Mouse (Mus musculus): ENCODE results near the gene Zfp775.

Zfp775 gene

DNA sequence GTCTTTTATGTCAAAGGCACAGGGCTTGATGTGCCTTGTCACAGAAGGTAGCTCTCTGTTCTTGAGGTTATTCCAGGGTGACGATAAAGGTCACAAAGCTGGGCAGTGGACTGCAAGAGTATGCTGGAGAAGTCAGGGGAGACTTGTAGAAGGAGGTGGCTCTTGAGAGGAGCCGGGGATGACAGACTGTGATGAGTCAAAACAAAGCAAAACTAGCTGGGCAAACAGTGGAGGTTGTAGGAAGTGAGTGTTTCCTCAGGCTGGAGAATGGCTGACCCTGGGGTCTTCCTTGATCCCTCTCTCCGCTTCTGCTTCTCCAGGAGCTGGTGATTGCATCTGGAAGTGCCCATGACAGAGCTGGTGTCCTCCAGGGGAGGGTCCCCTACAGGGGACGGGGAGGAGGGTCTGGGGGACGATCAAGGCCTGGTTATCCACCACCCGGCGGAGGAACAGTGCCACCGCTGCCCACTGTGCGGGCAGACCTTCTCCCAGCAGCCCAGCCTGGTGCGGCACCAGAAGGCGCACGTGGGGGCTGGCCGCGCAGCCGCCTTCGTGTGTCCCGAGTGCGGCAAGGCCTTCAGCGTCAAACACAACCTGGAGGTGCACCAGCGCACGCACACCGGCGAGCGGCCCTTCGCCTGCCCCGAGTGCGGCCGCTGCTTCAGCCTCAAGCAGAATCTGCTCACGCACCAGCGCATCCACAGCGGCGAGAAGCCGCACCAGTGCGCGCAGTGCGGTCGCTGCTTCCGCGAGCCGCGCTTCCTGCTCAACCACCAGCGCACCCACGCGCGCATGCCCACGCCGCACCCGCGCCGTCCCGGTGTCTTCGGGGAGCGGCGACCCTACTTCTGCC lies 27.2 kb downstream of the Zfp775 start:
- DNase-seq (ENCODE audit: low spot score): peak; percentile 65

- no peak for DNase-seq (ENCODE audit: low spot score)
These were observed 27.8 kb downstream of the Zfp775 start for GRCm38 (mm10) chr6:48629661-48630034.

GRCm38 (mm10) chr6:48630831-48631230 lies 29.0 kb downstream of the Zfp775 start:
- no peak for DNase-seq (ENCODE audit: low spot score)

DNA sequence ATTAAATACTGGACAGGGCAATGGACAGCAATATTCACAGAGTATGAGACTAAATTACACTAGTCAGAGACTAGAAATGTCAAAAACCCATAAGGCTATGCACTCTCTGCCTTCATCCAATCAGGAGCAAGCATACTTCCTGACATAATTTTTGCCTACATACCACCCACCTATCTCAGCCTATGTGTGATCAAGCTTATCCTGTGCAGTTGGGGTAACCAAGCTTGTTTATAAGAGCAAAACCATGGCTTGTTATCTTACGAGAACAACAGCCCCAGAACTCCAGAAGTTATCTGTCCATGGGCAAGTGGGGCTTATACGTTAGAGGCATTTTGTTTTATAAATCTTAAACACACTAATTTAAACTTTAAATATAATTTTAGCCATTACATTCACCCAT lies 33.2 kb downstream of the Zfp775 start:
- DNase-seq (ENCODE audit: low spot score): no peak

DNA sequence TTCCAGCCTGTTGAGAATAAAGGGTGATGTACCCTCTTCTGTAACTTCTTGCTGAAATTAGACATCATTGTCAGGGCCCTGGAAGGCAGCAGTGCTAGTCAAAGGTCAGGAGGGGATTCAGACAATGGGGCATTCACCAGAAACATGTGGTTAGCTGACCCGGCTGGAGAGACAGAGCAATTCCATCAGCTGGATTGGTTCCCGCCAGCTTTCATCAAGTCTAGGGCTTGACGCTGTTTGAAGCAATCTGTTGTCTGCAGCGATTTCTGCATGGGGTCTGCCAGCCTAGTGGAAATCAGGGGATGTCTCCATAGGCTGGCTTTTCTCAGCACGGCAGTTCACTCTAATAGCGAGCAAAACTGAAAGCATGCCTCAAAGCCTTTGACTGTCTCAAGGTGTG lies 34.7 kb downstream of the Zfp775 start:
- peak; percentile 73 for DNase-seq (ENCODE audit: low spot score)

DNA sequence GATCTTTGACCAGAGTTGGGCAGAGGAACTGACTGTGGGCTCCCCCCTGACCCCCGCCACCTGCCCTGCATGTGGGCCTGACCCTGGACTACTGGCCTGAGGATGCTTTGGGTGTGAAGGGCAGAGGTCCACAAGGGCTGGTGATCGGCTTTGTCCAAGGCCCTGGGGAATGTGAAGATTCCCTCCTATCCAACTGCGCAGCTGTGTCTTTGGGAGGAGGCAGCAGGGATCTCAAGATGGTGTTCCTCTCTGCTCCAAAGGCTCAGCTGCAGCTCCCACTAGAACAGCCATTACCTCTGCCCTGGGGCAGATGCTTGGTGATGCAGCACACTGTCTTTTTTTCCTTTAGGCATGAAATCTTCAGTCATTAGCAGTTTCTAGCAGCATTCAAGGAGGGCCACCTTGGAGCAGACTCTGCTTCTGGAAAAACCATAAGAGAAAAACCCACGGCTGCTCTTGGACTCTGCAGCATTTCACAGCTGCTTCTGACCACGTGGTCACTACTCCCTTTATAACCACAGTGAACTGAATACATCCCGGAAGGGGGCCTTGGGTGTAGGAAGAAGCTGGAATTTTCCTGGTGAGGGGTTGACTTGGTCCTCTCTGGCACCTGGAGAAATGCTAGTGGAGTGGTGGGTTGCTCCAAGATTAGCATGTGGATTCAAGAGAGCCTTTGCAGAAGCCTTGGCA lies 36.1 kb downstream of the Zfp775 start:
- no peak for DNase-seq (ENCODE audit: low spot score)

GRCm38 (mm10) chr6:48638553-48638952 lies 36.7 kb downstream of the Zfp775 start:
- DNase-seq (ENCODE audit: low spot score): no peak

GRCm38 (mm10) chr6:48641391-48641790 lies 39.5 kb downstream of the Zfp775 start:
- DNase-seq (ENCODE audit: low spot score): no peak

DNA sequence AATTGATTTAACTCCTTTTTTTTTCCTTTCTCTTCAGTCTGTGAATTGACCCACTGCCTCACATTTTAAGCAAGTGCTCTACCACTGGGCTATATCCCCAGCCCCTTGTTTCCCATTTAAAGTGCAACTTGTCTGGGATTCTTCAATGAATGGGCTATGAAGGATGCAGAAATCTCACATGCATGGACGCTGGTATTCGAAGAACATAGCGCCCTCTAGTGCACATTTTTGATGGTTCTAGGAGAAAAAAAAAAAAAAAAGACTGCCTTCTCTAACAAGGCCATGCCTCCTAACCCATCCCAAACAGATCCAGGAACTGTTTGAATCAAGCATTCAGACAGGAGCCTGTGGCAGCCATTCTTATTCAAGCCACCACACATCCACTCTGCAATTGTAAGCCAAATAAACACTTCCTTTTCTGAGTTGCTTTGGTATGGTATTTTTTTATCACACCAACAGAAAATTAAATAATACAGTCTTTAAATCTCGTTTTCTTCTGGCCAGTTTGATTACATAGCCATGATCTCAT lies 41.0 kb downstream of the Zfp775 start:
- DNase-seq (ENCODE audit: low spot score): peak; percentile 91

DNA sequence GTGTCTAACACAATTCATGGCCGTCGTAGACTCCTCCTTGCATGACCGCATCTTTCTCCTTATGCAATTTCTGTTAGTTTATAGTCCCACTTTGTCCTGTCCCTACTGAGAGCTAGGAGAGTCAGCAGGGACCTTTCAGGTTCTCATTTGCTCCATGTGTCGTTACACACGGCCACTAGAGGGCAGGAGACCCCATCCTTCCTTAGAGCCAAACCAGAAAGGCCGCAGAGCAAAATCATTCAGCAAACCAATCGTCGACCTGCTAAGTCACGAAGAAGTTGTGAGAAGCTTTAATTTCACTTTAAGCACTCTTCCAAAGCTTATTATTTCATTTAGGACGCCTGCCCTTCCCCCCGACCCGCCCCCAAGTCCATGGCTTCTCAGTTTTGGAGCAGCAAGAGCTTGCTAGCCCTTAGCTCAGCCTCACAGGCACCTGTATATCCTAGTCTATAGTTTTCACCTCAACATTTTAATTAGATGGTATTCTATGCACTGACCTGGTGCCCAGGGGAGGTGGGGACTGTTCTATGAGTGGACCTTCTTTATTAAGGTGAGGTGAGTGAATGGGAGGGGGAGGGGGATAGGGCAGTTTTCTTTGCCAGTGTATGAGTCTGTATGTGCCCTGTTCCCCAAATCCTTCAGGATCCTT lies 43.9 kb downstream of the Zfp775 start:
- peak; percentile 82 for DNase-seq (ENCODE audit: low spot score)

GRCm38 (mm10) chr6:48646309-48646690 lies 44.4 kb downstream of the Zfp775 start:
- no peak for DNase-seq (ENCODE audit: low spot score)

GRCm38 (mm10) chr6:48646995-48647394 lies 45.1 kb downstream of the Zfp775 start, which contains the start of gene Gimap8:
TSS of gene Gimap8 (plus strand) at chr6:48647234.
- peak; percentile 51 for DNase-seq (ENCODE audit: low spot score)

DNA sequence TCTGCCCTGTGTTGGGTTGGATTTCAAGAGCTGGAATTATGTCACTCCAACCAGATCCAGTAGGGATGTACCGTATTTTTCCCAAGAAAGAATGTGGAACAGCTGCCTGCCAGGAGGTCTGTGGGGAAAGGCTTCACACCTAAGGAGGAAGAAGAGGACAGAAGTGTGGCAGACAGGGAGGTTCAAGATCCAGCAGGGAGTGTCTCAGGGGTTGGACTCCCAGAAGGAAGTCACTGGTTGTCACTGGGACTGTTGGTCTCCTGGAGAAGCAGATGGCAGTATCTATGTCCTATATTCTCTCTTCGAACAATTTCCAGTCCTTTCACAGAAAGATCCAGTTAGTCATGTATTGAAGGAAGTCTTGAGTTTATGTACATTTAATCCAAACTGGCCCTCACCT lies 45.7 kb downstream of the Zfp775 start:
- DNase-seq (ENCODE audit: low spot score): no peak

GRCm38 (mm10) chr6:48648779-48649178 lies 46.9 kb downstream of the Zfp775 start:
- no peak for DNase-seq (ENCODE audit: low spot score)

DNA sequence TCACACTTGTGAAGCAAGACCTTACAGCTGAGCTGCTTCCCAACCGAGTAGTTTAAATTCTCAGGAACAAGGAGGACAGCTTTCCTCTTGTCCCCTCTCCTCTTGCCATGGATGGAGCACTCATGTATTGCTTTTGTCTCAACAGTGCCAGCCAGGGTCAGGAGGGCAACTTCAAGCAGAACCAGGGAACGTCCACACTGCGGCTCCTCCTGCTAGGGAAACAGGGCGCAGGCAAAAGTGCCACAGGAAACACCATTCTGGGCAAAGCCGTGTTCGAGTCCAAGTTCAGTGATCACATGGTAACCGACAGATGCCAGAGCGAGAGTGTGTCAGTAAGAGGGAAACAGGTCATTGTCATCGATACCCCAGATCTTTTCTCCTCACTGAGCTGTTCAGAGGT lies 48.2 kb downstream of the Zfp775 start:
- no peak for DNase-seq (ENCODE audit: low spot score)

GRCm38 (mm10) chr6:48658721-48659120 lies 56.9 kb downstream of the Zfp775 start:
- no peak for DNase-seq (ENCODE audit: low spot score)

DNA sequence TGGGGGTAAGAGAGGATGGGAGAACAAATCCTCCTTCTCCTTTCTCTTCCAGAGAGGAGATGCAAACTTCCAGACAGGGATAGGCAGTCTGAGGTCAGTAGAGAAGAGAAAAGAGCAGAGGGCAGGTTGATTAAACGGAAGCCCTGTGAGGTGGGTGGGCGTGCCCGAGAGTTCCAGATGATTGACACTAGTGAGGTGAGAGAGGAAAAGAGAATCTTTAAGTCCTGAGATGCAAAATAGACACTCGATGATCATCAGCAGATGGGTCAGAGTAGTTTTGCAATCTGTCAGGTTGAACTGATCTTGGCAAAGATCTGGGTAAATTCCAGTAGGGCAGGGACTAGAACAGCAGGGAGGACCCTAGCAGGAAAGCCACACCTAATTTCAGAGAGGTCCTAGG lies 62.9 kb downstream of the Zfp775 start:
- no peak for DNase-seq (ENCODE audit: low spot score)

DNA sequence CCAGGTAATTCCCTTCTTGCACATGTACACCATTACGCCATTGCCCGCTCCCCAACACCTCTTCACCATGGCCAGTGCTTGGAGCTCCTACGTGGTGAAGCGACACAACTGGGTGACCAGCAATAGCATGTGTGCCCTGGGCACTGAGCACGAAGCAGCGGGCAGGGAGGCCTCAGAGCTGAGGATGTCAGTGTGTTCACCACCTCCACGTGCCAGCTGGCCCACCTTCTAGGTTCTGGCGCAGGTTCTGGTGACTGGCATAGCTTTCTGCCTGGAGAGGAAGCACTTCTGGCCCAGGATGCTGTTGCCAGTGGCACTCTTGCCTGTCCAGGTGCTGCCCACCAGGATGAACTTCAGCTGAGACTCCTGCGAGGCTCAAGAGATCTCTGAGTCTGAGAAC lies 63.6 kb downstream of the Zfp775 start:
- DNase-seq (ENCODE audit: low spot score): no peak

- no peak for DNase-seq (ENCODE audit: low spot score)
These were observed 64.3 kb downstream of the Zfp775 start for GRCm38 (mm10) chr6:48666159-48666586.

- DNase-seq (ENCODE audit: low spot score): no peak
These were observed 66.2 kb downstream of the Zfp775 start for GRCm38 (mm10) chr6:48668022-48668421.

GRCm38 (mm10) chr6:48669446-48669969 lies 67.6 kb downstream of the Zfp775 start:
- no peak for DNase-seq (ENCODE audit: low spot score)

Data from retina, embryonic 14.5 days (tissue).